Mouse (Mus musculus) spleen, adult 2 months (tissue): ENCODE data around the gene Kcnn3.

Experiments
- CTCF ChIP-seq: fragments of 200-500 bp; IDR thresholded peaks from 2 replicates; pipeline ENCODE4 v1.5.1; 2011; ENCODE audit warnings: mild to moderate bottlenecking, inconsistent platforms; ENCODE audit not compliant: insufficient read depth, insufficient read length, insufficient replicate concordance; ENCODE audit errors: extremely low read depth
- POLR2A ChIP-seq: fragments of 200-500 bp; IDR thresholded peaks from 2 replicates; pipeline ENCODE4 v1.6.1; 2011; ENCODE audit warnings: low read depth, low read length, inconsistent platforms

DNA sequence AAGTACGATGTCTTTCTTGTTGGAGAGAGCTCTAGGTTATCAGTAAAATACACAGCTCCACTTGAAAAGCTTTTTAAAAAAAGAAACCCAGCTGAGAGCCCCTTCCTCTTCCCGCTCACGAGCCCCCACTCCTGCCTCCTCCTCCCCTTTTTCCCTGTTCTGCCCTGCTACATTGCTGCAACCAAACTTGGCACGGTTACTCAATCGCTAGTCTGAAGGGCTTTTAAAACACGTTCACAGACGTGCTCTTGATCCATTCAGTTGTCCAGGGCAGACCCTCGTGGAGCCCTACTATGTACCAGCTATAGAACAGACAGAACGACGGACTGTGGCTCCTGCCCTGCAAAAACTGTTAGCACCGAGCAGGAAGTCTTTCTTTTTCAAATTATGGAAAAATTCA, 72.8 kb downstream of the Kcnn3 start:
- TF ChIP-seq CTCF = no peak
- no peak for TF ChIP-seq POLR2A
